Mouse (Mus musculus): ENCODE data around the gene Slc35e4. TPM values are rescaled to one million over a fixed set of nuclear protein-coding genes. Genes with fewer than 3 reads are reported as not detected.
A peak's percentile ranks its signal among the peaks of the same experiment; 100 is the strongest.

The Slc35e4 gene
- total RNA-seq, 2 experiments from 2014 or later, result 18.4 to 19.6 TPM

GRCm38 (mm10) chr11:3912100-3912874 is 2.2 kb downstream of the Slc35e4 start:
- Histone ChIP-seq H3K4me3 (peak overlapping the region; percentile 89), H3K27ac (peak overlapping the region; percentile 92)
- no peak for TF ChIP-seq CTCF (IDR thresholded peaks at IDR 0.05)
- DNase-seq, result peak; percentile 67
- intact Hi-C loops (cut with DNase I), result loop anchor here (2.0 to 10.0 kb wide), 2 partner anchors 17 to 107 kb away; partner anchors contain the start of genes 4921536K21Rik and Dusp18

- intact Hi-C loops (cut with DNase I), result loop anchor here (10.0 kb wide), 1 partner anchor 107 kb away; no protein-coding TSS in a partner anchor
- peak overlapping the region; percentile 89 for H3K4me3 ChIP-seq
- H3K27ac ChIP-seq, result peak overlapping the region; percentile 92
- peak; percentile 66 for DNase-seq
Observed at GRCm38 (mm10) chr11:3911440-3911839, 3.0 kb downstream of the Slc35e4 start.

- intact Hi-C loops (cut with DNase I), result loop anchor here (10.0 kb wide), 1 partner anchor 106 kb away; no protein-coding TSS in a partner anchor
- peak; percentile 87 for DNase-seq
- Histone ChIP-seq H3K27ac (peak overlapping the region; percentile 92), H3K4me3 (peak overlapping the region; percentile 89)
- peak; percentile 51 for TF ChIP-seq CTCF (IDR thresholded peaks at IDR 0.05)
Observed at GRCm38 (mm10) chr11:3910513-3911310, 3.8 kb downstream of the Slc35e4 start.

GRCm38 (mm10) chr11:3909236-3909635 is 5.2 kb downstream of the Slc35e4 start:
- DNase-seq, result no peak
- TF ChIP-seq CTCF (IDR thresholded peaks at IDR 0.05), result no peak
- Histone ChIP-seq H3K27ac (peak overlapping the region; percentile 92), H3K4me3 (peak overlapping the region; percentile 89)
- intact Hi-C loops (cut with DNase I), result no loop called here

GRCm38 (mm10) chr11:3905446-3905845 is 9.0 kb downstream of the Slc35e4 start:
- TF ChIP-seq CTCF (IDR thresholded peaks at IDR 0.05), result no peak
- peak; percentile 18 for DNase-seq
- Histone ChIP-seq H3K27ac (peak overlapping the region; percentile 90), H3K4me3 (no peak overlapping the region)
- intact Hi-C loops (cut with DNase I), result no loop called here

GRCm38 (mm10) chr11:3904673-3905072 is 9.8 kb downstream of the Slc35e4 start:
- DNase-seq, result peak; percentile 28
- TF ChIP-seq CTCF (IDR thresholded peaks at IDR 0.05), result no peak
- peak overlapping the region; percentile 90 for H3K27ac ChIP-seq
- intact Hi-C loops (cut with DNase I), result no loop called here
- H3K4me3 ChIP-seq, result 0 out of 2 replicates have a peak overlapping the region, but pooled peaks have one; percentile 21

GRCm38 (mm10) chr11:3903046-3903445 is 11.4 kb downstream of the Slc35e4 start:
- DNase-seq, result peak; percentile 90
- intact Hi-C loops (cut with DNase I), result no loop called here
- no peak for TF ChIP-seq CTCF (IDR thresholded peaks at IDR 0.05)
- Histone ChIP-seq H3K27ac (peak overlapping the region; percentile 90), H3K4me3 (peak overlapping the region; percentile 46)

GRCm38 (mm10) chr11:3902516-3902915 is 11.9 kb downstream of the Slc35e4 start:
- intact Hi-C loops (cut with DNase I), result no loop called here
- no peak for DNase-seq
- peak overlapping the region; percentile 90 for H3K27ac ChIP-seq
- no peak for TF ChIP-seq CTCF (IDR thresholded peaks at IDR 0.05)
- peak overlapping the region; percentile 46 for H3K4me3 ChIP-seq

- intact Hi-C loops (cut with DNase I), result no loop called here
- peak overlapping the region; percentile 43 for H3K27ac ChIP-seq
- DNase-seq, result peak; percentile 29
- no peak overlapping the region for H3K4me3 ChIP-seq
- no peak for TF ChIP-seq CTCF (IDR thresholded peaks at IDR 0.05)
Observed at GRCm38 (mm10) chr11:3900296-3900695, 14.2 kb downstream of the Slc35e4 start.

GRCm38 (mm10) chr11:3895933-3896332 is 18.5 kb downstream of the Slc35e4 start:
- H3K4me3 ChIP-seq, result peak overlapping the region; percentile 11; the same call in 1 of the 2 replicates
- no peak for DNase-seq
- H3K27ac ChIP-seq, result peak overlapping the region; percentile 74
- TF ChIP-seq CTCF (IDR thresholded peaks at IDR 0.05), result no peak
- intact Hi-C loops (cut with DNase I), result loop anchor here (2.0 kb wide), 1 partner anchor 17 kb away; no protein-coding TSS in a partner anchor

- TF ChIP-seq CTCF (IDR thresholded peaks at IDR 0.05), result no peak
- intact Hi-C loops (cut with DNase I), result loop anchor here (2.0 kb wide), 1 partner anchor 17 kb away; no protein-coding TSS in a partner anchor
- Histone ChIP-seq H3K27ac (peak overlapping the region; percentile 83), H3K4me3 (peak overlapping the region; percentile 73)
- no peak for DNase-seq
Observed at GRCm38 (mm10) chr11:3895458-3895857, 19.0 kb downstream of the Slc35e4 start.

GRCm38 (mm10) chr11:3894406-3895281 is 19.8 kb downstream of the Slc35e4 start, which contains the start of the genes 4921536K21Rik and Dusp18:
Gene 4921536K21Rik (minus strand): TSS chr11:3895098.
Gene Dusp18 (plus strand): TSS chr11:3895240.
- TF ChIP-seq CTCF (IDR thresholded peaks at IDR 0.05), result no peak
- intact Hi-C loops (cut with DNase I), result loop anchor here (2.0 kb wide), 1 partner anchor 18 kb away; no protein-coding TSS in a partner anchor
- H3K4me3 ChIP-seq, result peak within 1 kb of the TSS; percentile 73
- H3K27ac ChIP-seq, result peak within 1 kb of the TSS; percentile 83
- DNase-seq, result peak; percentile 92

All from gastrocnemius, adult 2 months (tissue).